In genomic region chr10:95761969-95762368, GRCm38 (mm10) we compare ENCODE assay signal across 19 mouse cellular contexts.
DNase-seq lines count a peak whose midpoint lies in the region; ATAC-seq and TF ChIP-seq lines count a peak whose summit lies in the region.
"Had no signal": no experiment of that assay in that cellular context is flagged by ENCODE, and none has a peak within 500 bp of the region (broad histone marks: within the 10 kb centered on the region; RNA-seq: fewer than 3 reads in every experiment).

No protein-coding gene starts in this region.

- intact Hi-C loops in heart, postnatal 10 days (cut with DNase I) = no loop called here

- H3K9ac ChIP-seq in intestine, postnatal 0 days (ENCODE audit: low read depth, low read length) = no peak overlapping the region
- H3K9ac ChIP-seq: embryonic facial prominence, embryonic 12.5 days; forebrain, embryonic 13.5 days; forebrain, embryonic 15.5 days; forebrain, postnatal 0 days had no signal

- H3K27me3 ChIP-seq in small intestine, adult 2 months (ENCODE audit: control insufficient read depth, insufficient read depth, low read length) = no peaks in the 10 kb centered on the region
- no peaks in the 10 kb centered on the region for H3K27me3 ChIP-seq in intestine, postnatal 0 days (replicated peaks; ENCODE audit: control insufficient read depth, insufficient read depth, low read length)
- H3K27me3 ChIP-seq: embryonic facial prominence, embryonic 12.5 days; forebrain, embryonic 13.5 days; forebrain, embryonic 15.5 days had no signal

- H3K27ac ChIP-seq in small intestine, adult 2 months (ENCODE audit: insufficient read depth, low read depth, low read length) = peak overlapping the region; percentile 91
- H3K27ac ChIP-seq in intestine, postnatal 0 days (ENCODE audit: low read depth, low read length) = no peak overlapping the region
- H3K27ac ChIP-seq: embryonic facial prominence, embryonic 10.5 days; embryonic facial prominence, embryonic 12.5 days; forebrain, embryonic 13.5 days; forebrain, embryonic 15.5 days had no signal

- 64% methylated on average over 4 of the region's 4 CpGs for WGBS in small intestine, adult 2 months
- 86% methylated on average over 4 of the region's 4 CpGs for WGBS in intestine, postnatal 0 days

- DNase-seq in A20 (ENCODE audit: low read depth, low spot score) (peak; percentile 75), ES-CJ7 (ENCODE audit: low read depth, low spot score) (peak; percentile 36), ZHBTc4 (ENCODE audit: low read depth, low spot score) (peak; percentile 26)
- DNase-seq in layer of hippocampus, adult 18-20 months (ENCODE audit: low spot score in 2 of 2) = no peak
- DNase-seq in heart, postnatal 10 days = no peak
- no peak for DNase-seq in adrenal gland, postnatal 10 days
- DNase-seq: adrenal gland, adult 2 months; cerebellum, adult 11-12 months; cerebellum, adult 2 months; cerebellum, adult 9-10 months; cerebellum, postnatal 10 days; cerebellum, postnatal 25 days; forebrain, postnatal 0 days had no signal

- no peak overlapping the region for H3K4me3 ChIP-seq in small intestine, adult 2 months (ENCODE audit: low read depth, low read length)
- H3K4me3 ChIP-seq in intestine, postnatal 0 days (ENCODE audit: low read depth, low read length) = no peak overlapping the region
- H3K4me3 ChIP-seq: embryonic facial prominence, embryonic 10.5 days; embryonic facial prominence, embryonic 12.5 days; forebrain, embryonic 13.5 days; forebrain, embryonic 15.5 days had no signal

- no peaks in the 10 kb centered on the region for H3K9me3 ChIP-seq in intestine, postnatal 0 days (ENCODE audit: control insufficient read depth)
- H3K9me3 ChIP-seq: embryonic facial prominence, embryonic 10.5 days; embryonic facial prominence, embryonic 12.5 days; forebrain, embryonic 13.5 days; forebrain, embryonic 15.5 days had no signal

- TF ChIP-seq POLR2A in small intestine, adult 2 months (IDR thresholded peaks at IDR 0.05; ENCODE audit: low read depth, low read length) = no peak

- H3K4me2 ChIP-seq in intestine, postnatal 0 days (replicated peaks; ENCODE audit: low read depth) = no peak overlapping the region
- H3K4me2 ChIP-seq: embryonic facial prominence, embryonic 12.5 days; forebrain, embryonic 13.5 days; forebrain, embryonic 15.5 days had no signal

- H3K36me3 ChIP-seq in small intestine, adult 2 months (ENCODE audit: control insufficient read depth, insufficient read depth, low read length) = no peaks in the 10 kb centered on the region
- no peaks in the 10 kb centered on the region for H3K36me3 ChIP-seq in intestine, postnatal 0 days (ENCODE audit: control insufficient read depth, insufficient read depth)
- H3K36me3 ChIP-seq: embryonic facial prominence, embryonic 10.5 days; embryonic facial prominence, embryonic 12.5 days; forebrain, embryonic 15.5 days had no signal

- no peak for TF ChIP-seq CTCF in small intestine, adult 2 months (IDR thresholded peaks at IDR 0.05; ENCODE audit: extremely low read depth, insufficient read length, insufficient replicate concordance, low read depth, low read length)
- no peak for TF ChIP-seq CTCF in intestine, postnatal 0 days (IDR thresholded peaks at IDR 0.05; ENCODE audit: low read depth)

- H3K4me1 ChIP-seq in small intestine, adult 2 months (ENCODE audit: control insufficient read depth, insufficient read depth, insufficient read length, low read length) = peaks cover 38% of the 10 kb centered on the region; the same call in 1 of the 2 replicates
- peaks cover 9% of the 10 kb centered on the region; the same call in 1 of the 2 replicates for H3K4me1 ChIP-seq in intestine, postnatal 0 days (replicated peaks; ENCODE audit: control insufficient read depth, insufficient read depth, low read length)
- H3K4me1 ChIP-seq: embryonic facial prominence, embryonic 10.5 days; embryonic facial prominence, embryonic 12.5 days; forebrain, embryonic 13.5 days; forebrain, embryonic 15.5 days had no signal

- ATAC-seq in intestine, postnatal 0 days = no peak
- ATAC-seq: forebrain, embryonic 13.5 days; forebrain, embryonic 15.5 days; forebrain, postnatal 0 days had no signal

Comparison
In these comparisons a context has a peak if more than half of its experiments do, and no peak if none do; other contexts are left out.
1. DNase-seq: peak in A20 (single experiment), ES-CJ7 (single experiment) and ZHBTc4 (single experiment); none in layer of hippocampus, adult 18-20 months (0 of 2), heart, postnatal 10 days (0 of 2) and adrenal gland, postnatal 10 days (single experiment).